Mouse (Mus musculus) thymus, adult 2 months (tissue): Measurements from ENCODE around the gene Flnc.

Experiments used
- CTCF ChIP-seq: fragments of 200-500 bp; IDR thresholded peaks from 2 replicates; pipeline ENCODE4 v1.5.1; 2012; ENCODE audit warnings: mild to moderate bottlenecking, control low read depth, low read length, moderate library complexity, borderline replicate concordance; ENCODE audit not compliant: control insufficient read depth, poor library complexity, insufficient read depth; ENCODE audit errors: extremely low read depth
- POLR2A ChIP-seq: fragments of 200-500 bp; IDR thresholded peaks from 2 replicates; pipeline ENCODE4 v1.6.1; 2012; ENCODE audit warnings: mild to moderate bottlenecking, low read length, control low read depth, moderate library complexity; ENCODE audit not compliant: control insufficient read depth, poor library complexity, insufficient read depth; ENCODE audit errors: extremely low read depth

- TF ChIP-seq CTCF (no peak), POLR2A (no peak)
Observed at GRCm38 (mm10) chr6:29449858-29450257, 16.8 kb downstream of the Flnc start.
